Mouse (Mus musculus) hematopoietic stem cell, adult 5-6 weeks (primary cell): ENCODE results near the gene Tef. TPM values are rescaled to one million over a fixed set of nuclear protein-coding genes. Genes with fewer than 3 reads are reported as not detected.

Experiments used
- ATAC-seq, 2 experiments: fragments of 125-278 bp in 1 of 2; replicated peaks in 1 of 2; 2 replicates each; pipeline ENCODE4 v1.8.0; 2016 to 2017; ENCODE audit warnings: inconsistent platforms in 2 of 2, mild to moderate bottlenecking in 2 of 2, moderate number of reproducible peaks in 2 of 2, low read depth in 1 of 2, moderate TSS enrichment in 1 of 2; ENCODE audit not compliant: low FRiP score in 2 of 2, poor library complexity in 2 of 2, severe bottlenecking in 2 of 2, insufficient read depth in 1 of 2, low TSS enrichment in 1 of 2
- total RNA-seq: library from RNA; stranded (forward); fragments of 172-1452, 232-1000 nt; gene quantifications from 2 replicates; pipeline ENCODE4 v1.2.3, GENCODE M21; 2017

Gene Tef
- total RNA-seq, 1 experiment from 2014 or later: 18.6 TPM

GRCm38 (mm10) chr15:81787525-81787924, 14.7 kb upstream of the Tef start:
- no peak for ATAC-seq

- ATAC-seq: no peak
These were observed 9.8 kb upstream of the Tef start for GRCm38 (mm10) chr15:81792444-81792843.

GRCm38 (mm10) chr15:81796228-81796627, 6.0 kb upstream of the Tef start:
- ATAC-seq: 0 out of 4 replicates have a peak, but pooled peaks of 1 of the 2 experiments have one; percentile 27

- no peak for ATAC-seq
These were observed 4.4 kb upstream of the Tef start for GRCm38 (mm10) chr15:81797861-81798260.

- no peak for ATAC-seq
These were observed 3.8 kb upstream of the Tef start for GRCm38 (mm10) chr15:81798421-81798820.

- no peak for ATAC-seq
These were observed 1.8 kb upstream of the Tef start for GRCm38 (mm10) chr15:81800391-81800790.

- peak in 1 of 2 experiments; percentile 22; a peak in 2 of 4 replicates for ATAC-seq
These were observed 725 bp downstream of the Tef start for GRCm38 (mm10) chr15:81802941-81803351.

- ATAC-seq: no peak
These were observed 1.3 kb downstream of the Tef start for GRCm38 (mm10) chr15:81803425-81803951.

- ATAC-seq: no peak
These were observed 2.0 kb downstream of the Tef start for GRCm38 (mm10) chr15:81804172-81804571.

- ATAC-seq: no peak
These were observed 2.7 kb downstream of the Tef start for GRCm38 (mm10) chr15:81804883-81805282.

- ATAC-seq: no peak
These were observed 3.4 kb downstream of the Tef start for GRCm38 (mm10) chr15:81805624-81806023.

- ATAC-seq: no peak
These were observed 4.6 kb downstream of the Tef start for GRCm38 (mm10) chr15:81806621-81807404.

- no peak for ATAC-seq
These were observed 6.6 kb downstream of the Tef start for GRCm38 (mm10) chr15:81808799-81809198.

- no peak for ATAC-seq
These were observed 7.3 kb downstream of the Tef start for GRCm38 (mm10) chr15:81809550-81809949.

GRCm38 (mm10) chr15:81810150-81810549, 7.9 kb downstream of the Tef start:
- ATAC-seq: peak; percentile 20 to 47

GRCm38 (mm10) chr15:81810671-81811598, 8.7 kb downstream of the Tef start:
- ATAC-seq: peak; percentile 91 to 95

- ATAC-seq: no peak
These were observed 9.4 kb downstream of the Tef start for GRCm38 (mm10) chr15:81811599-81811996.

- no peak for ATAC-seq
These were observed 10.1 kb downstream of the Tef start for GRCm38 (mm10) chr15:81812287-81812686.
